10 mouse cellular contexts compared by ENCODE assay signal in genomic region chr19:9946986-9947385, GRCm38 (mm10). TPM values are rescaled to one million over a fixed set of nuclear protein-coding genes. Genes with fewer than 3 reads are reported as not detected.
DNase-seq lines count a peak whose midpoint lies in the region; ATAC-seq lines count a peak whose summit lies in the region.
"Had no signal": no experiment of that assay in that cellular context is flagged by ENCODE, and none has a peak within 500 bp of the region (broad histone marks: within the 10 kb centered on the region; RNA-seq: fewer than 3 reads in every experiment).

No protein-coding gene starts in this region.

- DNase-seq in adrenal gland, adult (ENCODE audit: inconsistent age in 2 of 2, low spot score in 1 of 2) = peak; percentile 59 to 72
- DNase-seq in adrenal gland, postnatal 4 days (ENCODE audit: low spot score in 2 of 2) = no peak
- peak; percentile 51 to 72 for DNase-seq in kidney, adult 8-10 months
- peak; percentile 64 for DNase-seq in brain, adult 2 months (ENCODE audit: low read depth, low spot score)
- peak; percentile 30 to 68 for DNase-seq in kidney, postnatal 25 days
- no peak for DNase-seq in thymus, postnatal 4 days
- no peak for DNase-seq in left cerebral cortex, postnatal 14 days (ENCODE audit: low spot score in 2 of 2)

- H3K9me3 ChIP-seq in kidney, embryonic 14.5 days (ENCODE audit: control insufficient read depth, low read length) = no peaks in the 10 kb centered on the region; the same call in none of the 2 replicates
- H3K9me3 ChIP-seq: midbrain, embryonic 12.5 days had no signal

- 71% methylated on average over 3 of the region's 3 CpGs for WGBS in kidney, embryonic 14.5 days

- no peaks in the 10 kb centered on the region for H3K27me3 ChIP-seq in kidney, embryonic 14.5 days (ENCODE audit: control insufficient read depth, insufficient read depth, low read length)
- H3K27me3 ChIP-seq: midbrain, embryonic 12.5 days had no signal

- ATAC-seq in kidney, embryonic 14.5 days (ENCODE audit: low FRiP score, low TSS enrichment) = no peak

- intact Hi-C loops in left cerebral cortex, postnatal 14 days (cut with DNase I) = no loop called here

- no peak overlapping the region for H3K4me2 ChIP-seq in kidney, embryonic 14.5 days (replicated peaks; ENCODE audit: low read depth, low read length)
- H3K4me2 ChIP-seq: midbrain, embryonic 12.5 days had no signal

- H3K4me1 ChIP-seq in kidney, embryonic 14.5 days (ENCODE audit: control insufficient read depth, insufficient read depth, low read length) = peaks cover 12% of the 10 kb centered on the region; the same call in 1 of the 2 replicates
- H3K4me1 ChIP-seq: midbrain, embryonic 12.5 days had no signal

- H3K36me3 ChIP-seq in kidney, embryonic 14.5 days (ENCODE audit: control insufficient read depth, insufficient read depth, low read length) = no peaks in the 10 kb centered on the region
- H3K36me3 ChIP-seq: midbrain, embryonic 12.5 days had no signal

- H3K27ac ChIP-seq in kidney, embryonic 14.5 days (ENCODE audit: low read depth, low read length) = no peak overlapping the region
- H3K27ac ChIP-seq: midbrain, embryonic 12.5 days had no signal

- H3K9ac ChIP-seq in kidney, embryonic 14.5 days (ENCODE audit: low read depth, low read length) = no peak overlapping the region
- H3K9ac ChIP-seq: midbrain, embryonic 12.5 days had no signal

- H3K4me3 ChIP-seq in kidney, embryonic 14.5 days (ENCODE audit: low read length) = no peak overlapping the region
- H3K4me3 ChIP-seq: midbrain, embryonic 12.5 days had no signal

RNA-seq across cellular contexts. Expression of gene Fth1, which starts 33.4 kb away (rescaled TPM):
- total RNA-seq in adrenal gland, postnatal 4 days (2021) = 1,000 to 10,000 TPM; 1,555 to 1,573 TPM
- polyA plus RNA-seq in kidney, embryonic 14.5 days (2014; fragmentation: Nextera tagmentation; extraction: Ambion mirVana) = 1,412 and 1,461 TPM in 2 replicates
- total RNA-seq in left cerebral cortex, postnatal 14 days (2021) = 1,000 to 10,000 TPM; 1,766 to 1,778 TPM

RNA-seq across cellular contexts. Expression of gene Incenp, which starts 47.6 kb away (rescaled TPM):
- 10 to 100 TPM; 69.3 to 69.9 TPM for total RNA-seq in adrenal gland, postnatal 4 days (2021)
- polyA plus RNA-seq in kidney, embryonic 14.5 days (2014; fragmentation: Nextera tagmentation; extraction: Ambion mirVana) = 104 and 112 TPM in 2 replicates
- 10 to 100 TPM; 17.9 to 19.5 TPM for total RNA-seq in left cerebral cortex, postnatal 14 days (2021)

RNA-seq across cellular contexts. Expression of gene Best1, which starts 54.4 kb away (rescaled TPM):
- 1 to 10 TPM in 1 of 2 experiments, under 1 TPM in 1; 0.71 to 2.2 TPM for total RNA-seq in adrenal gland, postnatal 4 days (2021)
- polyA plus RNA-seq in kidney, embryonic 14.5 days (2014; fragmentation: Nextera tagmentation; extraction: Ambion mirVana) = 1.1 and 1.2 TPM in 2 replicates
- total RNA-seq in left cerebral cortex, postnatal 14 days (2021) = 1 to 10 TPM; 1.1 to 2.1 TPM

RNA-seq across cellular contexts. Expression of gene Rab3il1, which starts 54.5 kb away (rescaled TPM):
- 10 to 100 TPM; 21.8 to 23.9 TPM for total RNA-seq in adrenal gland, postnatal 4 days (2021)
- polyA plus RNA-seq in kidney, embryonic 14.5 days (2014; fragmentation: Nextera tagmentation; extraction: Ambion mirVana) = 20.3 and 26.2 TPM in 2 replicates
- total RNA-seq in left cerebral cortex, postnatal 14 days (2021) = 10 to 100 TPM in 1 of 2 experiments, 1 to 10 TPM in 1; 8.9 to 10.4 TPM
- total RNA-seq: neutrophil, adult 5-6 weeks had no signal

Comparison
In these comparisons a context has a peak if more than half of its experiments do, and no peak if none do; other contexts are left out.
1. DNase-seq: peak in adrenal gland, adult (2 of 2), kidney, adult 8-10 months (2 of 2), brain, adult 2 months (single experiment) and kidney, postnatal 25 days (2 of 2); none in adrenal gland, postnatal 4 days (0 of 2), thymus, postnatal 4 days (single experiment) and left cerebral cortex, postnatal 14 days (0 of 2).